Mouse (Mus musculus) Patski (cell line): ENCODE data around the gene Nit2. TPM values are rescaled to one million over a fixed set of nuclear protein-coding genes. Genes with fewer than 3 reads are reported as not detected.

Experiments used
- ATAC-seq: fragments of 100-300 bp; one replicate; pipeline ENCODE4 v1.8.0; 2021
- CTCF ChIA-PET: fragments of 350-600 bp; sonication (Branson Sonifier 250); formaldehyde crosslinking; loops from one replicate; lab custom pipeline; 2022; ENCODE audit warnings: inconsistent platforms; lab: Charles Lee
- POLR2A ChIA-PET: fragments of 350-600 bp; sonication (Branson Sonifier 250); formaldehyde crosslinking; loops from one replicate; lab custom pipeline; 2022; ENCODE audit warnings: antibody characterized with exemption, inconsistent platforms; lab: Charles Lee
- DNase-seq: peaks from one replicate; pipeline ENCODE4 v3.0.0-alpha.2; 2011; ENCODE audit warnings: low read depth, low spot score
- H3K27me3 ChIP-seq: fragments of 371-371 bp; one replicate; pipeline ENCODE4 v1.5.1; 2021
- CTCF ChIP-seq: fragments of 100-300 bp; IDR thresholded peaks from one replicate; pipeline ENCODE4 v1.5.1; 2021
- in situ Hi-C: fragments of 300-500 bp; cut with MboI; formaldehyde crosslinking; loops from 3 replicates; pipeline ENCODE4 v1.11.1; 2018; ENCODE audit warnings: low pct_unique_long_range_greater_than_20kb, mixed read lengths
- polyA plus RNA-seq: library from polyadenylated mRNA; unstranded; gene quantifications from one replicate; pipeline ENCODE4 v1.2.3, GENCODE M21; 2021

The Nit2 gene
- polyA plus RNA-seq, 1 experiment from 2014 or later = 58.8 TPM

DNA sequence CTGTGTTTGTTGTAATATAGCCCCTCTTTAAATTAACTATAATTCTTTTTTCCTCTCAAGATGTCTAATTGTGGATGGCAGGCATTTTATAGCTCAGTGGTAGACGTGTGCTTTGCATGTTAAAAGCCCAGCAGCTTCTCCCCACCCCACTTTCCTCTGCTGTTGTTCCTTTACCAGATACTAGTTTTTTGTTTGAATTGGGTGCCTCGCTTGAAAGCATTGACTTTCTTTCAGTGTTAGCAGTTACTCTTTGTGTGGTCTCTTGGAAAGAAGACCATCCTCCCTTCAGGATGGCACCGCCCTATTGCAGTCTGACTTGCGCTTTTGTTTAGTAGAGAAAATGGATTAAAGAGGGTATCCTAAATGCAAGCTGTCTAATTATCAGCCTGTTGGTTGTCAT lies 35.6 kb downstream of the Nit2 start:
- ATAC-seq (no peak), DNase-seq (no peak)
- H3K27me3 ChIP-seq = no peaks in the 10 kb centered on the region
- ChIA-PET POLR2A (no interaction called here), CTCF (no interaction called here)
- TF ChIP-seq CTCF = no peak
- in situ Hi-C loops = no loop called here

DNA sequence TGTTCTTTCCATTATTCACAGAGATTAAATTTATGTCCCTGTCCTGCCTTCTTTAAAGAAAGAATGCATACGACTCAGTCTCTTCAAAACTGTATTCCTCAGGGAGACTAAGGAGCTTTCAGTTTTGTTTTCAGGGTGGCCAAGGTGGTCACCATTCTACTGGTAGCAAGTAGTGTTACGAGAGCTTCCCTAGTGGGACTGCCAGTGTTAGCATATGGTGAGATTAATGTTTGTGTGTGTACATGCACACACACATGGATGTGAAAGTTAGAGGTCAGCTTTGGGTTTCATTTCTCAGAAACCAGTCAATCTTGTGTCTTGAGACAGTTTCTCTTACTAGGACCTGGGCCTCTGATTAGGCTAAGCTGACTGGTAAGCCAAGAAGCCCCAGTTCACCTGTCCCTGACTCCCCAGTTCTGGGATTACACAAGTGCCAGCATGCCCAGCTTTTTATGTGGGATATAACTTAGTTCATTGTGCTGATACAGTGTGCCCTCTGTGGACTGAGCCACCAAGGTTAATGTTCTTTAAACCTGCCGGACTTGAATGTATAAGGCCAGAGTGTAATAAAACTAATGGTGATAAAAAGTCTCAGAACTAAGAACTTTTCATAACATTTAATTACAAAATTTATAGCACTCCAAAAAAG lies 36.3 kb downstream of the Nit2 start:
- no peak for TF ChIP-seq CTCF
- ChIA-PET POLR2A (no interaction called here), CTCF (interaction anchor here (0.8 to 1.0 kb wide), 3 partner anchors 10 to 22 kb away, joined by 3 read pairs; no protein-coding TSS in a partner anchor)
- in situ Hi-C loops = no loop called here
- no peak for ATAC-seq
- no peak for DNase-seq
- H3K27me3 ChIP-seq = no peaks in the 10 kb centered on the region

DNA sequence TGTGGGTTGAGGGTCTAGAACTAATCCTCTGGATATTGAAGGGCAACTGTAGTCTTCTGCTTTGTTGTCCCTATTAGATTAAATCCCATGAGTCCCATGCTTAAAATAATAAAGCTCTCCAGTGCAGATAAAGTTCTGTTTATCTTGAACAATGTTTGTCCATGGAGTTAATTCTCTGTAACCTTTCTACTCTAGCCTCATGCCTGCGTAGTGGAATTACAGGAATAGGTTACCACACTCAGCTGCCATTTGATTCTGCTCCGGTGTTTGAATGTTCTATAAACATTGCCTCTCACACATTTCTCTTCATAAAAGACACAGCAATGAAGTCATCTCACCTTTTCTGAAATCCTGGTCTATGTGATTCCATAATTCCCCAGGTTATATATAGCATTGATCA lies 39.3 kb downstream of the Nit2 start:
- no peak for TF ChIP-seq CTCF
- in situ Hi-C loops = loop anchor here (10.0 kb wide), 1 partner anchor 467 kb away; no protein-coding TSS in a partner anchor

DNA sequence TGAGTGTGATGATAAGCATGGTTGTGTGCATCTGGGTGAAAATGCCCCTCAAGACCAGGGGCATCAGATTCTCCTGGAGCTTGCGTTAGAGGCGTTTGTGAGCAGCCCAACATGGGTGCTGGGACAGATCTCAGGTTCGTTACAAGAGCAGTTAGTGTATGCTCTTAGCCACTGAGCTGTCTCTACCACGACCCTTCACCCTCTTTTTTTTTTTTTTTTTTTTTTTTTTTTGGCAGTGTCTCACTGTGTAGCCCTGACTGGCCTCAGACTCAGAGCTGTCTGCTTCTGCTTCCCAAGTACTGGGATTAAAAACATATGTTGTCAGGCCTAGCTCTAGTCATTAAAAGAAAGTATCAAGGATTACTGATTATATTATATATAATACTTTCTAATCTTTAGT lies 40.9 kb downstream of the Nit2 start:
- ChIA-PET CTCF (no interaction called here), POLR2A (no interaction called here)
- TF ChIP-seq CTCF = no peak
- ATAC-seq = no peak
- H3K27me3 ChIP-seq = no peaks in the 10 kb centered on the region
- in situ Hi-C loops = loop anchor here (10.0 kb wide), 1 partner anchor 469 kb away; no protein-coding TSS in a partner anchor
- DNase-seq = no peak

More for the DNA sequence above, 39.3 kb downstream of the Nit2 start:
- ChIA-PET POLR2A (no interaction called here), CTCF (interaction anchor here (0.7 to 0.9 kb wide), 2 partner anchors 39 to 50 kb away, joined by 3 to 4 read pairs; partner anchors contain the start of gene Nit2)
- no peaks in the 10 kb centered on the region for H3K27me3 ChIP-seq
- no peak for DNase-seq
- ATAC-seq = no peak

DNA sequence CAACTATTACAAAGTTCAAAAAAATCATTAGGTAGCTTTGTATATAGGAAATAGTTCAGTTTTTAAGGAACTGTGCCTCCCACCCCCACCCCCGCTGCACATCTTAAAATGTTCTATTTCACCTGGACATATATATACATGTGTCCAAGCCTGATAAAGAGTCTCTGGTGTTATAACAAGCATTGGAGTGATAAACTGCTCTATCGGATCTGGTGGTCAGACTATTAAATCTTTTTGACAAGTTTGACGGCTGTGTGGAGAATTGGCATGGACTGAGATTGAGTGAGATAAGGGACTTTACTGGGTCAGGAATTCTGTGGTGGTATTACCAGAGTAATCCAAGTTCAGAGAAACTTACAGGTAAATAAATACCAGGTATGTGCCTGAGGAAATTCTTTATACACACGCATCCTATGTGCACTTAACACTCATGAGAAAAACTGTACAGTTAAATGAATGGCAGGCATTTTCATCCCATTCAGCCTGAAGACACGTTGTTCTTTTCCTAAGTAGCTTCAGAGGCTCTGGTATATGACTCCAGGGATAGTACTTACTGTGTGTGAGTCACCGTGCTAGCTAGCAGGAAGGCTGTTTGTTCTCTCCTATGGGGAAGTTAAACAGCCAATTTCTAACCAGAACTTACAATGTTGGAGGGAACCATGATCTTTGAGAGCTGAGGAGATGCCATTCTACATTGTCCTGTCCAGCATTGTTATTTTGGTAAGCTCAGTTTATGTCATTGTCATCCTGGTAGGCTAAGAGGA lies 44.3 kb downstream of the Nit2 start:
- TF ChIP-seq CTCF = no peak
- ChIA-PET CTCF (interaction anchor here (1.7 kb wide), 1 partner anchor 44 kb away, joined by 5 read pairs; the partner anchor contains the start of gene Nit2), POLR2A (interaction anchor here (0.6 to 1.2 kb wide), 2 partner anchors 39 to 48 kb away, joined by 3 read pairs; no protein-coding TSS in a partner anchor)
- no peak for DNase-seq
- ATAC-seq = no peak
- peaks cover 10% of the 10 kb centered on the region for H3K27me3 ChIP-seq
- in situ Hi-C loops = loop anchor here (5.0 to 10.0 kb wide), 2 partner anchors 44 to 472 kb away; partner anchors contain the start of gene Nit2

DNA sequence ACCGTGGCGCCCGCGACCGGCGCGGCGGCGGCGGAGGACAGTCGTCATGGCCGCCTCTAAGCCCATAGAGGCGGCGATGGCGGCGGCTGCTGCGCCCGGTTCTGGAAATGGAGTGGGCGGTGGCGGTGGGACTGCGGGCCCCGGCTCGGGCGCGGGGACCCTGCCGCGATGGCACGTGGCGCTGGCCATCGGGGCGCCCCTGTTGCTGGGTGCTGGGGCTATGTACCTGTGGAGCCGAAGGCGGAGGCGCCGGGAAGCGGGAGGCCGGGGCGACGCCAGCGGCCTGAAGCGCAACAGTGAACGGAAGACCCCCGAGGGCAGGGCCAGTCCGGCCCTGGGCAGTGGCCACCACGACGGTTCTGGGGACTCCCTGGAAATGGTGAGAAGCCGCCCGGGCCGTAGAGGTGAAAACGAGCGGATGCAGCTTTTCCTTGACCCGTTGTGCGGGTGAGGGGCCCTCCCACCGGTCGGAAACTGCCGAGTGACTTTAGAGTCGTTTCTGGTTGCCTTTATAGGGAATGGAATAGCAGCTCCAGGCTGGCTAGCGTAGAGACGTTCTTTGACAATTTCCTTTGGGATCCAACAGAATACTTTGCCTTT lies 45.2 kb downstream of the Nit2 start:
- in situ Hi-C loops = loop anchor here (5.0 to 10.0 kb wide), 2 partner anchors 45 to 473 kb away; partner anchors contain the start of gene Nit2
- ChIA-PET CTCF (interaction anchor here (1.7 kb wide), 1 partner anchor 45 kb away, joined by 5 read pairs; the partner anchor contains the start of gene Nit2), POLR2A (interaction anchor here (1.2 kb wide), 1 partner anchor 40 kb away, joined by 3 read pairs; no protein-coding TSS in a partner anchor)
- ATAC-seq (peak; percentile 10), DNase-seq (no peak)
- no peak for TF ChIP-seq CTCF
- H3K27me3 ChIP-seq = peaks cover 13% of the 10 kb centered on the region

DNA sequence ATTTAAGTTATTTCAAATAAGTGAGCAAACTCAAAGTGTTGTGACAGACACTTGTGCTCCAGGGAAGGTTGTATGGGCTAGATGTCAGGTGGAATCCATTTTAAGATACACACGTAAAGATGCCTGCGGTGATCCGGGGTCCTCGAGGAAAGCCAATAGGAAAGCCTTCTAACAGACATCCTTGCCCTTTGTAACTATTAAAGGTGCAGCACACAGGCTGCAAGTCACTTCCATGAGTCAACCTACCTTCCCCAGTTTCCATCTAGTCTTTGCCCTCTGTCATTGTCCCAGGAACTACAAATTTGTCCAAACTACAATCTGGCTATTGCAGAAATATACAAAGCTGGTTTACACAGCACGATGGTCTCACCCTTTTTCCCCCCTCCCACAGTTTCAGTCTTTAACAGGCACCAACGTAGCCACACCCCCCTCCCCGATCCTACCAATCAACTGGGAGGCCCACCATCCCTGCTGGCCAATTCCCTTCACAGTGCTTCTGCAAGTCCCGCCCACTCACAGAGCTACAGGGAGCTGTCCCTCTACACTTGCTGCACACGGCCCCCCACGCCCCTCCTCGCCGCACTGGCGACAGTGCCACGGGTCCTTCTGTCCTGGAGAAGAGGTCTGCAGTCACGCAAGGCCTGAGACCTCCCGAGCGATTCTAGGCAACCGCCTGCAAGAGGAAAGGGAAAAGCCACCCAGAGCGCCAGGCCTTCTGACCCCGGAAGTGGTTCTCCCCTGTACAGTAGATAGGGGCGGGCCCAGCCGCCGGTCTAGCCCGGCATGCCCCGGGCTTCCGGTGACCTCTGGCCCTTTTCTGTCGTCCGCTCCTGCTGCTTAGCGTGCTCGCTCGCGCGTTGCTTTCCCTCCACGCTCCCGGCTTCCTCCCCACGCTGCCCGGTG lies 46.0 kb downstream of the Nit2 start, which contains the start of gene Tomm70a:
Gene Tomm70a (plus strand): TSS at position 791 of the 903 bp plus-strand sequence.
- CTCF ChIA-PET = interaction anchor here (1.3 kb wide), 1 partner anchor 46 kb away, joined by 4 read pairs; the partner anchor contains the start of gene Nit2
- no peak for TF ChIP-seq CTCF
- DNase-seq (peak; percentile 62), ATAC-seq (peak; percentile 99)
- POLR2A ChIA-PET = interaction anchor here (1.2 kb wide), 1 partner anchor 41 kb away, joined by 3 read pairs; no protein-coding TSS in a partner anchor
- peaks cover 13% of the 10 kb centered on the region for H3K27me3 ChIP-seq
- in situ Hi-C loops = loop anchor here (5.0 to 10.0 kb wide), 2 partner anchors 46 to 474 kb away; partner anchors contain the start of gene Nit2

DNA sequence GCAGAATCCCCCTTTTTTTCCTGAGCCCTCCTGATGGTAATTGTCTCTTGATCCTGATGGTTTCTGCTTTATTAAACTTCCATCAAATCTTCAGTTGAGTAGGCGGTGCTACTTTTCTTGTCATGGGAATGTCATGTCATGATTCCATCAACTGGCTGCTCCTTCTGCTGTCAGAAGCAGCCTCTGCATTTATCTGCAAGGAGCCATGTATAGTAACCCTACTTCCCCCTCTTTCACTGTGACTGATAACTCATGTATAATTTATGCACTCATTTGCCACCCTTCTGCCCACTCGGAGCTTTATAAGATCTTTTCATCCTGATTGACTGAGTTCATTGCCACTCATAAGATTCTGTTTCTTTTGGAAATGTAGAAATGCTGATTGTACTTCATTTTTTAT lies 49.6 kb downstream of the Nit2 start:
- in situ Hi-C loops = no loop called here
- ChIA-PET CTCF (interaction anchor here (1.1 kb wide), 1 partner anchor 49 kb away, joined by 5 read pairs; no protein-coding TSS in a partner anchor), POLR2A (no interaction called here)
- TF ChIP-seq CTCF = no peak
- no peak for DNase-seq
- peaks cover 40% of the 10 kb centered on the region for H3K27me3 ChIP-seq
- ATAC-seq = no peak

DNA sequence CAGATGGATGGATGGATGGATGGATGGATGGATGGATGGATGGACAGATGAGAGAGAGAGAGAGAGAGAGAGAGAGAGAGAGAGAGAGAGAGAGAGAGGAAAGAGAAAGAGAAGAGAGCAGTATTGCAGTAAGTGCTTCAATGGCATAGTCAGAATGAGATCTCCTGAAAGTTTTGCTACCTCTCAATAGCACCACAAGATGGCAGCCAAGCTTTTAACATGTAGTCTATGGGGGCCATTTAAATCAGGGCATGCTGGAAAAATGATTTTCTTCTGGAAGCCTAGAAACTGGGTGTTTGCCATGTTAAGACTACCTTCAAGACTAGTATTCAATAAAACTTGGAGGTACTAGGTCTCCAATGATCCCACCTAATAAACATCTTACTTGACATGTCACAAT lies 51.1 kb downstream of the Nit2 start:
- peaks cover 55% of the 10 kb centered on the region for H3K27me3 ChIP-seq
- POLR2A ChIA-PET = no interaction called here
- no peak for ATAC-seq
- in situ Hi-C loops = no loop called here
- no peak for TF ChIP-seq CTCF
- CTCF ChIA-PET = interaction anchor here (1.1 to 2.0 kb wide), 3 partner anchors 51 to 478 kb away, joined by 3 to 12 read pairs (median 4); partner anchors contain the start of gene Nit2
- no peak for DNase-seq

Other genes starting within 250 kb of the Nit2 start
- gene Lnp1, start 239.3 kb downstream of the Nit2 start, polyA plus RNA-seq = not detected
- gene Tmem45a2, start 96.0 kb downstream of the Nit2 start, polyA plus RNA-seq = not detected
- 49.4 TPM for gene Tomm70a, start 45.6 kb downstream of the Nit2 start, polyA plus RNA-seq
- 38.6 TPM for gene Tbc1d23, start 64.2 kb upstream of the Nit2 start, polyA plus RNA-seq
- not detected for gene Tmem30c, start 125.5 kb upstream of the Nit2 start, polyA plus RNA-seq
- gene Filip1l, start 185.8 kb upstream of the Nit2 start, polyA plus RNA-seq = 116 TPM